Mouse (Mus musculus) inflammation-experienced regulatory T-cells, adult 6 months (primary cell): Measurements from ENCODE around the gene Stkld1. TPM values are rescaled to one million over a fixed set of nuclear protein-coding genes. Genes with fewer than 3 reads are reported as not detected.
A peak's percentile ranks its signal among the peaks of the same experiment; 100 is the strongest.

Experiments
- ATAC-seq: one replicate; pipeline ENCODE4 v1.8.0; 2017
- polyA plus RNA-seq, 3 experiments: library from polyadenylated mRNA; unstranded; fragments of 100-300 nt; shearing (Covaris generic); gene quantifications; one replicate each; pipeline ENCODE4 v1.2.1; 2017

Gene Stkld1
- polyA plus RNA-seq, 3 experiments from 2014 or later, result 0.16 to 0.36 (median 0.34) TPM

- peak; percentile 94 for ATAC-seq
Measured at GRCm38 (mm10) chr2:26915927-26916728, 17.7 kb upstream of the Stkld1 start, which contains the start of the genes Surf2 and Surf1. Surf2 (plus strand) TSS chr2:26916367. Surf1 (minus strand) TSS chr2:26916530.

- ATAC-seq, result no peak
Measured at GRCm38 (mm10) chr2:26916738-26917137, 17.1 kb upstream of the Stkld1 start.

GRCm38 (mm10) chr2:26919684-26920083, 14.2 kb upstream of the Stkld1 start:
- no peak for ATAC-seq

GRCm38 (mm10) chr2:26920190-26920855, 13.5 kb upstream of the Stkld1 start:
- no peak for ATAC-seq

GRCm38 (mm10) chr2:26921784-26922183, 12.1 kb upstream of the Stkld1 start:
- ATAC-seq, result no peak

GRCm38 (mm10) chr2:26927745-26928476, 5.9 kb upstream of the Stkld1 start:
- no peak for ATAC-seq

- peak; percentile 21 for ATAC-seq
Measured at GRCm38 (mm10) chr2:26930390-26930789, 3.5 kb upstream of the Stkld1 start.

GRCm38 (mm10) chr2:26932473-26933303, 1.2 kb upstream of the Stkld1 start:
- ATAC-seq, result no peak

- no peak for ATAC-seq
Measured at GRCm38 (mm10) chr2:26935286-26935685, 1.4 kb downstream of the Stkld1 start.

GRCm38 (mm10) chr2:26936425-26936824, 2.6 kb downstream of the Stkld1 start:
- peak; percentile 25 for ATAC-seq

- ATAC-seq, result no peak
Measured at GRCm38 (mm10) chr2:26941539-26941938, 7.7 kb downstream of the Stkld1 start.

GRCm38 (mm10) chr2:26943253-26943652, 9.4 kb downstream of the Stkld1 start:
- no peak for ATAC-seq

GRCm38 (mm10) chr2:26950411-26950810, 16.6 kb downstream of the Stkld1 start:
- no peak for ATAC-seq

GRCm38 (mm10) chr2:26951346-26951905, 17.6 kb downstream of the Stkld1 start:
- no peak for ATAC-seq

- ATAC-seq, result no peak
Measured at GRCm38 (mm10) chr2:26952193-26952592, 18.3 kb downstream of the Stkld1 start.

- ATAC-seq, result no peak
Measured at GRCm38 (mm10) chr2:26952866-26953265, 19.0 kb downstream of the Stkld1 start.

GRCm38 (mm10) chr2:26954735-26955395, 21.0 kb downstream of the Stkld1 start:
- ATAC-seq, result no peak

GRCm38 (mm10) chr2:26956811-26957487, 23.1 kb downstream of the Stkld1 start:
- no peak for ATAC-seq

- no peak for ATAC-seq
Measured at GRCm38 (mm10) chr2:26957488-26957859, 23.6 kb downstream of the Stkld1 start.

- ATAC-seq, result no peak
Measured at GRCm38 (mm10) chr2:26960756-26961155, 26.9 kb downstream of the Stkld1 start.
